In the genomic region with DNA sequence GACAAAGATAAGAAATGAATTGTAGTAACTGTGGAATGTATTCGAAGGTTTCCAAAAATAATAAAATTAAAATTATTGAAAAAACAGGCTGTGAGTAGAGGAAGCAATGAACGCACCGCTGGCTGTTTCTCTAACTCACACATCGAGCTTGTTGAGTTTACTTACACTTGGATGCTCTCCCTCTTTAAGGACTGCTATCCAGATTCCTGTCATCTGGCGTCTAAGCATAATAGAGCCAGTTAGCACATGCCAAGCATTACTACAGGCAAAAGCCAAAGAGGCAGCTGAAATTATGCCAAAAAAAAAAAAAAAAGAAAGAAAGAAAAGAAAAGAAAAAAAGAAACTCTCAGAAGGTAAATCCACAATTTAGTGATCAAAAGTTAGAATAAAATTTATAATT, we compare ENCODE assay signal across 21 mouse cellular contexts.
A peak's percentile ranks its signal among the peaks of the same experiment; 100 is the strongest.
DNase-seq lines count a peak whose midpoint lies in the region; ATAC-seq and TF ChIP-seq lines count a peak whose summit lies in the region.
"Had no signal": no experiment of that assay in that cellular context is flagged by ENCODE, and none has a peak within 500 bp of the region (broad histone marks: within the 10 kb centered on the region; RNA-seq: fewer than 3 reads in every experiment).

No protein-coding gene starts in this region.

- H3K36me3 ChIP-seq in forebrain, embryonic 15.5 days = no peaks in the 10 kb centered on the region
- H3K36me3 ChIP-seq in forebrain, postnatal 0 days (ENCODE audit: insufficient read depth) = no peaks in the 10 kb centered on the region
- H3K36me3 ChIP-seq in kidney, adult 2 months (ENCODE audit: control insufficient read depth, insufficient read depth, low read length) = no peaks in the 10 kb centered on the region
- no peaks in the 10 kb centered on the region for H3K36me3 ChIP-seq in lung, embryonic 14.5 days (ENCODE audit: insufficient read depth)
- H3K36me3 ChIP-seq in stomach, postnatal 0 days (ENCODE audit: control insufficient read depth, insufficient read depth, low read length) = no peaks in the 10 kb centered on the region
- H3K36me3 ChIP-seq: embryonic facial prominence, embryonic 12.5 days; heart, embryonic 15.5 days; hindbrain, embryonic 15.5 days had no signal

- H3K9me3 ChIP-seq in forebrain, embryonic 15.5 days = no peaks in the 10 kb centered on the region
- no peaks in the 10 kb centered on the region for H3K9me3 ChIP-seq in forebrain, postnatal 0 days (ENCODE audit: low read length)
- no peaks in the 10 kb centered on the region for H3K9me3 ChIP-seq in lung, embryonic 14.5 days (ENCODE audit: low read depth, low read length)
- H3K9me3 ChIP-seq in stomach, postnatal 0 days (ENCODE audit: control insufficient read depth, low read length) = no peaks in the 10 kb centered on the region
- H3K9me3 ChIP-seq: embryonic facial prominence, embryonic 12.5 days; heart, embryonic 15.5 days; hindbrain, embryonic 15.5 days had no signal

- no peak for TF ChIP-seq POLR2A in kidney, adult 2 months (IDR thresholded peaks at IDR 0.05; ENCODE audit: low read depth, low read length)

- no peaks in the 10 kb centered on the region for H3K27me3 ChIP-seq in forebrain, embryonic 15.5 days
- no peaks in the 10 kb centered on the region for H3K27me3 ChIP-seq in forebrain, postnatal 0 days (ENCODE audit: insufficient read depth, low read length)
- no peaks in the 10 kb centered on the region for H3K27me3 ChIP-seq in kidney, adult 2 months (replicated peaks; ENCODE audit: control insufficient read depth, insufficient read depth, low read length)
- H3K27me3 ChIP-seq in lung, embryonic 14.5 days (ENCODE audit: insufficient read depth, low read length) = no peaks in the 10 kb centered on the region
- H3K27me3 ChIP-seq in stomach, postnatal 0 days (ENCODE audit: control insufficient read depth, insufficient read depth, low read length) = no peaks in the 10 kb centered on the region
- H3K27me3 ChIP-seq: embryonic facial prominence, embryonic 12.5 days; heart, embryonic 15.5 days; hindbrain, embryonic 15.5 days had no signal

- H3K4me3 ChIP-seq in forebrain, embryonic 15.5 days = no peak overlapping the region
- H3K4me3 ChIP-seq in forebrain, postnatal 0 days (ENCODE audit: low read depth, low read length) = no peak overlapping the region
- H3K4me3 ChIP-seq in kidney, adult 2 months (ENCODE audit: insufficient read depth, low read depth, low read length) = no peak overlapping the region
- H3K4me3 ChIP-seq in lung, embryonic 14.5 days (ENCODE audit: low read depth, low read length) = no peak overlapping the region
- H3K4me3 ChIP-seq in stomach, postnatal 0 days (ENCODE audit: low read depth, low read length) = no peak overlapping the region
- H3K4me3 ChIP-seq: embryonic facial prominence, embryonic 12.5 days; heart, embryonic 15.5 days; hindbrain, embryonic 15.5 days had no signal

- no peak for DNase-seq in forebrain, postnatal 0 days
- peak; percentile 17 for DNase-seq in kidney, adult 2 months
- no peak for DNase-seq in kidney, adult 11 months
- peak; percentile 14 for DNase-seq in lung, embryonic 14.5 days
- no peak for DNase-seq in lung, postnatal 4 days
- DNase-seq in stomach, postnatal 0 days (ENCODE audit: low spot score) = no peak
- DNase-seq: adrenal gland, adult 8-10 months; adrenal gland, postnatal 36 days; cerebellum, adult 11 months; cerebellum, adult 8-10 months; cerebellum, postnatal 14 days; embryo, embryonic 11 days; gastrocnemius, postnatal 10 days; heart, adult 18-20 months had no signal

- no peak for TF ChIP-seq CTCF in forebrain, postnatal 0 days (IDR thresholded peaks at IDR 0.05; ENCODE audit: low read depth)
- no peak for TF ChIP-seq CTCF in kidney, adult 2 months (conservative IDR thresholded peaks at IDR 0.05; ENCODE audit: insufficient read depth, insufficient read length, low read depth, low read length)
- TF ChIP-seq CTCF in lung, embryonic 14.5 days (IDR thresholded peaks at IDR 0.05; ENCODE audit: low read depth) = no peak
- no peak for TF ChIP-seq CTCF in stomach, postnatal 0 days (IDR thresholded peaks at IDR 0.05; ENCODE audit: low read depth)

- WGBS in forebrain, embryonic 15.5 days = 54% methylated on average over 5 of the region's 5 CpGs
- 51% methylated on average over 5 of the region's 5 CpGs for WGBS in forebrain, postnatal 0 days
- WGBS in kidney, adult 2 months = 79% methylated on average over 5 of the region's 5 CpGs
- WGBS in lung, embryonic 14.5 days = 66% methylated on average over 5 of the region's 5 CpGs
- WGBS in stomach, postnatal 0 days = 66% methylated on average over 5 of the region's 5 CpGs

- H3K4me2 ChIP-seq in forebrain, embryonic 15.5 days (replicated peaks) = no peak overlapping the region
- no peak overlapping the region for H3K4me2 ChIP-seq in forebrain, postnatal 0 days (ENCODE audit: low read depth)
- no peak overlapping the region for H3K4me2 ChIP-seq in lung, embryonic 14.5 days
- no peak overlapping the region for H3K4me2 ChIP-seq in stomach, postnatal 0 days (replicated peaks; ENCODE audit: low read depth)
- H3K4me2 ChIP-seq: embryonic facial prominence, embryonic 12.5 days; heart, embryonic 11.5 days; heart, embryonic 15.5 days; hindbrain, embryonic 15.5 days had no signal

- no peak overlapping the region for H3K9ac ChIP-seq in forebrain, embryonic 15.5 days (replicated peaks)
- H3K9ac ChIP-seq in forebrain, postnatal 0 days = no peak overlapping the region
- no peak overlapping the region for H3K9ac ChIP-seq in lung, embryonic 14.5 days
- no peak overlapping the region for H3K9ac ChIP-seq in stomach, postnatal 0 days (ENCODE audit: low read length)
- H3K9ac ChIP-seq: embryonic facial prominence, embryonic 12.5 days; heart, embryonic 15.5 days; hindbrain, embryonic 15.5 days had no signal

- H3K4me1 ChIP-seq in forebrain, embryonic 15.5 days = no peaks in the 10 kb centered on the region
- H3K4me1 ChIP-seq in forebrain, postnatal 0 days (ENCODE audit: insufficient read depth) = no peaks in the 10 kb centered on the region
- no peaks in the 10 kb centered on the region for H3K4me1 ChIP-seq in kidney, adult 2 months (ENCODE audit: control insufficient read depth, insufficient read depth, low read length)
- no peaks in the 10 kb centered on the region for H3K4me1 ChIP-seq in lung, embryonic 14.5 days (ENCODE audit: insufficient read depth)
- H3K4me1 ChIP-seq in stomach, postnatal 0 days (replicated peaks; ENCODE audit: control insufficient read depth, insufficient read depth) = no peaks in the 10 kb centered on the region
- H3K4me1 ChIP-seq: embryonic facial prominence, embryonic 12.5 days; heart, embryonic 15.5 days; hindbrain, embryonic 15.5 days had no signal

- TF ChIP-seq EP300 in stomach, postnatal 0 days (optimal IDR thresholded peaks at IDR 0.05) = no peak

- ATAC-seq in forebrain, embryonic 15.5 days (replicated peaks) = peak; percentile 70; the same call in 1 of the 2 replicates
- ATAC-seq in forebrain, postnatal 0 days = no peak
- no peak for ATAC-seq in lung, embryonic 14.5 days (ENCODE audit: insufficient read depth)
- no peak for ATAC-seq in stomach, postnatal 0 days (ENCODE audit: low FRiP score, low TSS enrichment)
- ATAC-seq: inflammation-experienced regulatory T-cells, adult 6 months; intestine, postnatal 0 days had no signal

- H3K27ac ChIP-seq in forebrain, embryonic 15.5 days (replicated peaks) = no peak overlapping the region
- H3K27ac ChIP-seq in forebrain, postnatal 0 days (ENCODE audit: low read depth, low read length) = no peak overlapping the region
- no peak overlapping the region for H3K27ac ChIP-seq in kidney, adult 2 months (ENCODE audit: insufficient read depth, low read depth, low read length)
- H3K27ac ChIP-seq in lung, embryonic 14.5 days (ENCODE audit: low read depth) = no peak overlapping the region
- H3K27ac ChIP-seq in stomach, postnatal 0 days (replicated peaks) = no peak overlapping the region
- H3K27ac ChIP-seq: embryonic facial prominence, embryonic 12.5 days; heart, embryonic 15.5 days; hindbrain, embryonic 15.5 days had no signal

Comparison
In these comparisons a context has a peak if more than half of its experiments do, and no peak if none do; other contexts are left out.
1. DNase-seq: peak in kidney, adult 2 months (single experiment) and lung, embryonic 14.5 days (single experiment); none in forebrain, postnatal 0 days (single experiment), kidney, adult 11 months (single experiment), lung, postnatal 4 days (0 of 2) and stomach, postnatal 0 days (single experiment).